Mouse (Mus musculus) urinary bladder, postnatal 4 days (tissue): ENCODE data around the gene Adamtsl4.

Experiments
- DNase-seq, 2 experiments: peaks; one replicate each; pipeline ENCODE4 v3.0.0; 2021 to 2022; ENCODE audit warnings: low spot score in 2 of 2

The Adamtsl4 gene

DNA sequence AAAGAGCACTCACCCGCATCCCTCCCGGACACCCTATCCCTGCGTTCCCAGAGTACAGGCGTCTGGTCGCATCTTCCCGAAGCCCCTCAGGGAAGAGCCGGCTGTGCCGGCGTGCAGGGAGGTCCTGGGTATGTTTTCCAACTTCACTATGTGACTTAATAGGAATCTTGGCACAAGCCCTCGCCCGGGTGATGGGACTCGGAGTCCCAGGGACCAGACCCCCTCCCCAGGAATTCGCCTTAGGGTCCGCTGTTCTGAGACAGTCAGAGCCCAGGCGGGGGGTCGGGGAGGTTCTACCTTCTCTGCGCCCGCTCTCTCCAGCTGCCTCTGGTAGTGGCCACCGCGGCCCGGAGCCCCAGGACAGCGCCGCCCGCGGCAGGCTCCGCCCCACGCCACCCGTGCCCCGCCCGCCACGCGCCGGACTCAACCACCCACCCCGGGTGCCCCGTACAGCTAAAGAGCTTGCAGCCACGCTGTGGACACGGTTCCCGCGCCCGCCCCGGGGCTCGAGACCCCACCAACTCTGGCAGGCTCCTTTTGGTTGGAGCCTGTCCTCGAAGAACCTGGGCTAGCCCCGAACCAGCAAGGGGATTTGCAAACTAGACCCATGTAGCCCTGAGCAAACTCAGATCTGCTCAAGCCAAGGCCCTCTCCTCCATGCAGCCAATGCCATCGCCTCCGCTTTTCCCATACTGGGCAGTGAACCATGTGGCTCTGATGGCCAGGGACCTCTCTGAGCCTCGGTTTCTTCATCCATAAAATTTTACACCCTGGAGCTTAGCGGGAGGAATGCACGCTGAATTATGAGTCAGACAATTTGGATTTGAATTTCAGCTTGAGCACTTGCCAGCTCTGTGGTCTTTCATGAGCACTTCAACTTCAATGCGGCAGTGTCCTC lies at the start of gene Adamtsl4:
Gene Adamtsl4 (minus strand): TSS at position 394 of the 898 bp plus-strand sequence.
- peak; percentile 71 to 75 for DNase-seq

DNA sequence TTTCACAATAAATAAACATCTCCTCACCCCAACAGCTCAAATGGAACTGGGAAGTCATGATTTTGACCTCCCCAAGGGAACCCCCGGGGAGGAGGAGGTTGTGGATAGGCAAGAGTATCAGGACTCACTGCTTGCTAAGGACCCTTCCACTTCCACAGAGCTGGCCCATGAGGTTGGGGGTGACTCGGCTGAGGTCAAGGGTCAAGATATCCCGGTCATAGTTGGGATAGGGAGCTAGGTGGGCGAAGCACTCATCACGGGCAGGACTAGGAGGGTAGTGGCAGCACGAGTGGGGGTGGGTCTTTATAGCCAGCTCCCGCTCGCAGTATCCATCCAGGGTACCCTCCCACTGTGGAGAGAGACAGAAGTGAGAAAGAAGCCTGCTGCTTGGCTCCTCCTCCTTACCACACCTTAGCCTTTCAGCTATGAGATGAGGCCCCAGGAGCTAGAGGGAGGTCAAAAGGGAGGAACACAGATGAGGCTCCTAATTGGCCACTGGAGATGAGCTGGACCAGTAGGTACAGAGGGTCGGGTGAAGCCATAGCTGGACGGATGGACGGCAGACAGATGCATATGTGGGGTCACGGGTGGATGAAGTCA lies 47.5 kb upstream of the Adamtsl4 start:
- no peak for DNase-seq

DNA sequence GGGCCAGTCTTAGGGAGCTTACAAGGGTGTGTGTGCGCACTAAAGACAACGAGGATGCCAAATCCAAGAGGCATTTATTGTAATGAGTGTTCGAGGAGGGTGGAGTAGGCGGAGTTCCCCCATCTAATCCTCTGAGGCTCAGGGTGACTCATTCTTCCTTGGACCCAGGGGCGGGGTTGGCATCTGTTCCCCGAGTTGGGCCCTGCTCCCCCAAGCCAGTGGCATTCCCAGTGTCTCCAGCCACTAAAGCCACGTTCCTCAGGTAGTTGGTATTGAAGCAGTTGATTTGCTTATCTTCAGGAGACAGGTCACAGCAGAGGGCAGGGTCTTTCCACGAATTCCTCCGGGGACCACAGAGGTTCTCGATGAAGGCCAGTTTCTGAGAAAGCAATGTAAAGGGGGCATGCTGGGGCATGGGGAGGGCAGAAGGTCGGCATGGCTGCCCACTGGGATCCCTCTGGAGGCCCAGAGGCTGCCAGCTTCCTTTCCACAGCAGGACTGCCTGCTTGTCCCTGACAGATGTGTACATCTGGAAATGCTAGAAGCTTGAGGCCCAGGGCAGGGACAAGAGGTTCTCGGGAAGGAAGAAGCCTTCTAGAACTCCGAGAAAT lies 46.5 kb upstream of the Adamtsl4 start:
- DNase-seq: no peak

DNA sequence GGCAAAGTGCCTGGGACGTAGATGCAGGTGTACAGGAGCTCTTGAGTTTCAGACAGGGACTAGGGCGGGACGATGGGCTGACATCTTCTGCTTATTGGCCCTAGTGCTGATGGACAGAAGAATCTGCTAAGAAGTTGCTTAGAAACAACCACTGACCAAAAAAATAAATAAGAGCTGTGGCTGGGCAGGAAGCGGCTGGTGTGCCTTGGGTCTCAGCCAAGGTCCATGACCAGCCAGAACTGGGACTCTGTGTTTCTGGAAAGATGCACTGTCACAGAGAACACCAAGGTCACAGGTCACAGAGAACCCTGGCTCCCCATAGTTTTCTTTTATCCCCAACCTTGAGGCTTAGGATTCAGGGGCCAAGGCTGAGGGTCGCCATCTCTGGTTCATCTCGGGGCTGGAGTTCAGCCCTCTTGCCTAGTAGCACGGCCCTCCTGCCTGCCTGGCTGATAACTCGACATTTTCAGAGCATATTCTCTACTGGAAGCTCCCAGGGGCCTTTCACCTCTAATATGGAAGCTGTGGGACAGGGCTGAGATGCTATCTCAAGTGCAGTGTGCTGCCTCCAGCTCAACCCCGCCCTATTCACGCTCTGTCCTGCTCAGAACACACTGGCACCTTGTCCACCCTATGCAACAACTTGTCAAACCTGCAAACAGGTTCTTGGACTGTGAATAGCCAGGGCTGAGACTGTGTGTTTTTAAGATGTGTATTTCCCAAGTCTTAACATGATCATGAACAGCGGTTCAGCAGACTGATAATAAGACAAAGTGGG lies 45.2 kb upstream of the Adamtsl4 start:
- no peak for DNase-seq

DNA sequence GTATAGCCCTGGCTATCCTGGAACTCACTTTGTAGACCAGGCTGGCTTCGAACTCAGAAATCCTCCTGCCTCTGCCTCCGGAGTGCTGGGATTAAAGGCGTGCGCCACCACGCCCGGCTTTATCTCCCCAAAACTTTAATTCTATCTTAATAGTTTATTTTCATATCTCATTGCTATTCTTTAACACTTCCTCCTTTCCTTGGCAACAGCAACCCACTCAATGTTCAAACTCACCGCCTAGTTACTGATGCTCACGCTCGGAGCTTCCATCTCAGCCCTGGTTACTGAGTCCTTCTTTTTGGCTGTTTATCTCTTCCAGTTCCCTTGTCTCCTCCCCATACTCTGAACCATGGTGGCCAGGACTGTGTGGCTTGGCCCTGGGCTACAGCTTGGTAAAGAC lies 44.6 kb upstream of the Adamtsl4 start:
- no peak for DNase-seq

DNA sequence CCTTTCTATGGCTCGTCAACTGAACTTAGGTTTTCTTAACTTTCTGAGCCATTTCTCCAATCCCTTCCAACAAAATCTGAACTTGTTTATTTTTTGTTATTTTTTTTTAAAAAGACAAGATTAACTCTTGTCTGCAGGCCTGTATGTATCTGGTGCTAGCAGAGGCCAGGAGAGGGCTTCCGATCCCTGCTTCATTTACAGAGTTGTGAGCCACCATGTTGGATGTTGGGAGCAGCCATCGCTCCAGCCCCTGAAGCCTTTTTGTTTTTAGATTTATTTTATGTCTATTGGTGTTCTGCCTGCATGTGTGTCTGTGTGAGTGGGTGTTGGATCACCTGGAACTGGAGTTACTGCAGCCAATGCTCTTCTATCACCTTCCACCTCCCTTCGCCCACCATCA lies 44.1 kb upstream of the Adamtsl4 start:
- DNase-seq: no peak

DNA sequence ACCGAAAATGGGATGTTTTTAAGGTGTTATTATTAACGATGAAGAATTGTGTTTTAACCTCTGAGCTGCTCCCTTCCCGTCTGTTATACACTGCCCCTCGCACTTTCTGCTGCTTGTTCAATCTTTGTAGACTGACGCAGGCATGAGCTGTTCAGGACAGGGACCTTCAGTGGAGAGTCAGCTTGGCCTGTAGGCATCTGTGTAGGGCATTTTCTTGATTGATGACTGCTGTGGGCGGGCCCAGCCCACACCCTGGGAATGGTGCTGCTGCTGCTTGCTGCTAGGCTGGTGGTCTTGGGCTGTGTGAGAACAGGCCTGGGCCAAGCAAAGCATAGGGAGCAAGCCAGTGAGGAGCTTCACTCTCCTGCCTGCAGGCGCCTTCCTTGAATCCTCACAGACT lies 42.7 kb upstream of the Adamtsl4 start:
- no peak for DNase-seq

DNA sequence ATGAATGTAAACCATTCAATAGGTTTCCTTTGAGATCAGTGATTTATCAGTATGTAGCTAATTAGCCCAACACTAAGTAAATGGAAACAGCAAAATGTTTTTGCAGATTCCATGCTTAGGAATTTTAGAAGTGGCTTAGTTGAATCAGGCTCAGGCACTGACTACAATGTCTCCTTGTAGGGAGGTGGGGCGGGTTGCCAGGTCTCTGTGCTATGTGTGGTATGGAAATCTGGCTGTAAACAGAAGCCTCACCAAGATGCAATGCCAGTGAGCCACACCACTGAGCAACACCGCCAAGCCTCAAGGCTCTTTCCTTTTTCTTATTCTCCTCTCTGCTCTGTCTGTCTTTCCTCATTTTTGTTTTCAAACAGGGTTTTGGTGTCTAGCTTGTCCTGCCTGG lies 41.2 kb upstream of the Adamtsl4 start:
- DNase-seq: no peak

DNA sequence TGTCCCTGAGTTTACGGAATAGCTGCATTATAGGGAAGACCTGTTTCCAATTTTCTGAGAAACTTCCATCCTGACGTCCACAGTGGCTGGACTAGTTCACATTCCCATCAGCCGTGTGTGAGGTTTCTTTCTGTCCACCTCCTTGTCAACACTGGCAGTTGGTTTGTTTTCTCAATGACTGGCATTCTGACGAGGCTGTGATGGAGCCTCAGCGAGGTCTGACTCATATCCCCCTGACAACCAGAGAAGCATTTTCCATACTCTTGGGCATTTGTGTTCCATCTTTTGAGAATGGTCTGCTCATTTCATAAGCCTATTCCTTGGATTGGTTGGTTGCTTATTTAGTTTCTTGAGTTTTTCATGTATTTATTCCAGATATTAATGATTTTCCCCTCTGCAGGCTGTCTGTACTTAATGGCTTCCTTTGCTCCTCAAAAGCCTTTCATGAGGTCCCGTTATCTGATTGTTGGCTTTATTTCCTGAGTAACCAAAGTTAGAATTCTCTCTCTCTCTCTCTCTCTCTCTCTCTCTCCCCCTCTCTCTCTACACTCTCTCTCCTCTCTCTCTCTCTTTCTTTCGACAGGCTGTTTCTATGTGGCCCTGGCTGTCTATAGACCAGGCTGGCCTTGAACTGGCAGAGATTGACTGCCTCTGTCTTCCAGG lies 39.1 kb upstream of the Adamtsl4 start:
- DNase-seq: no peak

DNA sequence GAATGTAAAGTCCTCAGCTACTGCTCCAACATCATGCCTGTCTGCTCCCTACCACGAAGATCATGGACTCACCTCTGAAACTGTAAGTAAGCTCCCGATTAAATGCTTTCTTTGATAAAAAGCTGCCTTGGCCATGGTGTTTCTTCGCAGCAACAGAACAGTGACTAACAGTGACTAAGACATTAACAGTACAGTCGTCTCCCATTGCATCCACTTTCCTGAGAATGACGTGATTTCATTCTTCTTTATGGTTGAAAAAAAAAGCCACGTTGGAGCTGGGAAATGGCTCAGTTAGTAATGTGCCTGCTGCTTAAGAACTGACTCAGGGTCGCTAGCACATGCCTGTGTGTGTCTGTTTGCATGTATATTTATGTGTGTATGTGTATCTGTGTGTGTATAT lies 38.1 kb upstream of the Adamtsl4 start:
- DNase-seq: no peak

DNA sequence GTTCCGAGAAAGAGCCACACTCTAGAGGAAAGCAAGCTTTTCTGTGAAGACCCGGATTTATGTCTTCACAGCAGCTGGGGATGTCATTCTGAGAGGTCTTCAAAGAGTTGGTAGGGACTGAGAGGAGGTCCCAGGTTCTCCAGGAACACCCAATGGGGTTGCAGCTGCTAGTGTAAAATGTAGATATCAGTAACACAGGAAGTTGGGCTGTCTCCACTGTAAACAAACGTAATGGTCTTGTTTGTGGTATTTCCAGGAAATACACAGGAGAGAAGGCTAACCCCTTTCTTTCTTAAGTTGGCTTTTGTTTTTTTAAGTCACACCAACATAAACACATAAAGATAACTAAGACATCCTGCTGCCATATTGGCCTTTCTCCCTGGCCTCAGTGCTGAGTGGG lies 34.7 kb upstream of the Adamtsl4 start:
- no peak for DNase-seq

DNA sequence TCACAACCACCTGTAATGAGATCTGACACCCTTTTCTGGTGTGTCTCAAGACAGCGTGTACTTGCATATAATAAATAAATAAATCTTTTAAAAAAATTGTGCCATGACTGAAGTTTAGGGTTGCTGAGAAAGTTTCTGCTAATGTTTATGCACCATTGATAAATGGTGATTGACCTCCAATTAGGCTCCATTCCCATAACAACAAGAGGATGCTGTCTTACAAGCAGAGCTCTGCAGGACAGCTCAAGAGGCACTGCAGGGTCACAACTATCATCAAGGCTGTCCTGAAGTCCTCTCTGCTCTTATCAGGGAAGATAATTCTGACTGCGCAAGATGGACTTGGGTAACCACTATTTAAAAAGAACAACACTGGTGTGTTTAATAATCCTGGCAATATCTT lies 30.4 kb upstream of the Adamtsl4 start:
- no peak for DNase-seq

DNA sequence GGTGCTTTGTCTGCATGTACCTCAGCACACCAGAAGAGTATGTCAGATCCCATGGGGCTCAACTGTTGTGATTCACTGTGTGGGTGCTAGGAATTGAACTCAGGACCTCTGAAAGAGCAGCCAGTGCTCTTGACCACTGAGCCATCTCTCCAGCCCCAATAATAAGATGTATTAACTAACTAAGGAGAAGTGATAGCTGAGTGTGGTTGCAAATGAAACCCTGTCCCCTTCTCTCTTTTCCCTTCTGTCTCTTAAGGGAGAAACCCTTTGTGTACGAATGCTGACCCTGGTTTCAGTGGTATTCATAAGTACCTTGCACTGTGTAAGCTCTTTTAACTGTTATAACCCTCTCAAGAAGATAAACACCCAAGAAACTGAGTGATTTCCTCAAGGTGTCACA lies 28.4 kb upstream of the Adamtsl4 start:
- no peak for DNase-seq

DNA sequence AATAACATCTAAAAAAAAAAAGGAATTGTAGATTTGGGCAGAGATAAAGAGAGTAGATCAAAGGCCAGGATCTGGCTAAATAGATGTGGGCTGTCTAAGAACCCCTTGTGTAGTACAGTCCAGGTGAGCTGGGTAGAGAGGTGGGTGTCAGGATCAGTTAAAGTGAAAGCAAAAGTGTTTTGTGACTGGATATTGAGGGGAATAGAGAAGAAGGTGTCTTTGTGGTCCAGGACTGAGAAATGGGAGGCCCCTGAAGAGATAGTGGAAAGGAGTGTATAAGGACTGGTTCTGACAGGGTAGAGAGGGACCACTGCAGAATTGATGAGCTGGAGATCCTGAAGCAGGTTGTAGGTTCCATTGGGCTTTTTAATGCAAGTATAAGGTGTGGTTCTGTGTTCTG lies 22.2 kb upstream of the Adamtsl4 start:
- DNase-seq: no peak

DNA sequence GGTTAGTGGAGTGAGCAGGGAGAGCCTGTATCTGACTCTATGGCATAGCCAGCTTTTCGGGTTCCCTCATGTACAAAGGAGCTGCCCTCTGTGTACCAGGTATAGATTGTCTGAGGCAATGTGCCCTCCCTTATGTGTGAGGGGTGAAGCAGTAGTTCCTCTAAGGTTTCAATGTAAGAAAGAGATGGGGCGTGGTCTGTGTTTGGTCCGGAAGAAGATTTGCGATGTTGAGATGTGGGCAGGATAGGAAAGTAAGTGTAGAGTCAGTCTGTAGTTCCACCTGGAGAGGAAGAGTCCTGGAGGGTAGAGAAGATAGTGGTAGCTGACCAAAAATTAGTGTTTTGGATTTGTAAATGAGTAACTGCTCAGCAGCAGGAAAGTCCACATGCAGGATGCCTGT lies 21.3 kb upstream of the Adamtsl4 start:
- DNase-seq: no peak

DNA sequence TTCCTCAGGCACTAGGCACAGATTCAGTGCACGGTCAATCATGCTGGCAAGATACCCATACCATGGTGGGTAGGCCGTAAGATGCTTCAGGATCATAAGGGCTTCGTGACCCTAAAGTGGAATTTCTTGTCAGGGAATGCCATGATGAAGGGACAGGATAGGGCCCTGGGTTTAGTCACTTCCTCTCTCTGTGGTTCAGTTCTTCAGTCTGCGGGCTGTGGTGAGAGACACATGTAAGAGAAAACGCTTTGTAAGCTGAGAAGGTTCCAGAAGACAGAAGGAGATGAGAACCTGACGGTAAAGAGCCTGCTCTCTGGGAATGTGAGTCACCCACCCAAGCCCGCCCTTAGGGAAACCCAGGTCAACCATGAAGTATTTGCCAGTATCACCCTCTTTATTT lies 19.8 kb upstream of the Adamtsl4 start:
- DNase-seq: no peak

DNA sequence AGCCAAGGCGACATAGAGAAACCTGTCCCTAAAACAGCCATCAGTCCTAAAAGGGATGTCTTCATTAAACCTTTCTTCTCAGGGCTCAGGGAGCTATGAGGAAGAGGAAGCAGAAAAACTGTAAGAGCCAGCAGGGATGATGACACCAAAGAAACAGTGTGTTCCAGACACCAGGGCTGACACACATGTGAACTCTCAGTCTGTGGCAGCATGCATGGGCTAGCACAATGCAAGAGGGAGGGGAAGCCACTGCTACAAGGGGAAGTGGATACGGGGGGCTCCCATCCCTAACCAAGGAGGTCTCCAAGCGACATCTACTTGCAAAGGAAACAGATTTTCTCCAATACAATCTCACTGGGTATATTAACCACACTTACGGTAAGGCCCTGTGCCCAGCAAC lies 18.6 kb upstream of the Adamtsl4 start:
- no peak for DNase-seq

DNA sequence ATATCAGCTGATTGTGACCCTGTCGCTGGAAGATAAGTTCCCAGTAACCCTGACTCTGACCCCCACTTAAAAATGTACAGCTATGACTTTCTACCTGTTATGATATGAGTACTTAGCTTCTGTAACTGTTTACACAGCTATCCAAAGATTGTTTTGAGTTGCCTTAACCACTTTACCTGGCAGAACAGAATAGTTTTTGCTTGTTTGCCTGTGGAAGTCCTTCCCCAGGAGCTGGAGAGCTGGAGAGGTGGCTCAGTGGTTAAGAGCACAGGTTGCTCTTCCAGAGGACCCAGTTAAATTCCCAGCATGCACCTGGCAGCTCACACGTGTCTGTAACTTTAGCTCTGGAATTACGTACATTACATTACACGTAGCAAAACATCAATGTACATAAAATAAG lies 16.9 kb upstream of the Adamtsl4 start:
- DNase-seq: no peak

DNA sequence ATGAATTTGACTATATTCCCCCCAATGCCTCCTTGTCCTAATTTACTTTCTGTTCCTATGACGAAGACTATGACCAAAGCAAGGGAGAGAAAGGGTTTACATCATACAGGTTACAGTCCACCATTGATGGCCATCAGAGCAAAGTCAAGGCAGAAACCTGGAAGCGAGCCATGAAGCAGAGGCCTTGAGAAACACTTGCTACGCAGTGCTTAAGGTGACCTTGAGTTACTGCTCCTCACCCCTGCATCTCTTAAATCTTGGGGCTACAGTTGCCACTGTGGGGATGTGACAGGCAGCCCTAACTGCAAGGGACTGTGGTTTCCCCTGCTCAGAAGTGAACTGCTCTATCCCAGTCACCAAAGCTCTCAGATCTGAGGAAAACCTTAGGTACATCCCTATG lies 15.6 kb upstream of the Adamtsl4 start:
- no peak for DNase-seq

DNA sequence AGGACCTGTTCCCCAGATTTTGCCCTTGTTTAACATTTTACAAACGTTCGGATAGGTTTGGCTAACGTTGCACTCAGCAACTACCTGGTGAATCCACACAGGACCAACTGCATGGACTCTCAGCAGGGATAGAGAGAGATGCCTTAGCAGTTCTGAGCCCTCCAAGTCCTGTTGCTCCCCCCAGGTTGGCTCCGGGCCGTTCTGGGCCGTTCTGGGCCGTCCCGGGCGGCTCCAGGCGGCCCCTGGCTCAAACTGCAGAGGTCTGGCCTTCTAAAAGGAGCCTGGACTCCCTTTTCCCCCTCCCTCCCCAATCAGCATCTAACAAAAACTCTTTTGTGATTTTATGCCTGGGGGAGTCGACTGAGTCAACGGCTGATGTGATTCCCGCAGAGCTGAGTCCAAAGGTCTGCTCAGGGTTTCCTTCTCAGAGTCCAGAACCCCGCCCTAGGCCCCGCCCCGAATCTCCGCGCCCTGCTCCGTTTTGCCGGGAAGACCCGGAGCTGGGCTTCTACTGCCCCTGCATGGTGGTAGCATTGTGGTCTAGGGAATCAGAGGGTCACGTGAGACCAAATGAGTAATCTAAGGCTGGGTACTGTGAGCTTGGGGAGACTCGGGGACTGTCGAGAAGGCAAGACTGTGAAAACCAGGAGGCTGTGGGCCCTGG lies 14.3 kb upstream of the Adamtsl4 start:
- DNase-seq: peak; percentile 80 to 87

DNA sequence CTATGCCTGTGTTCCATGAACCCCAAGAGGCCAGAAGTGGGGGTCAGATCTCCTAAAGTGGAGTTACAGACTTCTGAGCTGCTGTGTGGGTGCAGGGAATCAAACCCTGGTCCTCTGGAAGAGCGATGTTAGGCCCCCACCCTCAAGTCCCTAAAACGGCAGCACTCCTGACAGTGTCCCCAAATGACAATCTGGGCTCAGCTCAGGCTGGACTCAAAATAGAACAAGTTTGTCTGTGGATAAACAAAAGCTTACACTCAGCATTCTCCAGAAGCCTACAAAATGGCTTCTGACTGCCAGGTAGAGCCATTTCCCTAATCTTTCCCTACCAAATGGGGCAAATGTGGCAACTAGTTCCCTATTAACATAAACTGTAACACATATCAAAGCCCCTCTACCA lies 13.4 kb upstream of the Adamtsl4 start:
- DNase-seq: no peak
